Mouse (Mus musculus) heart, adult 2 months (tissue): Measurements from ENCODE around the gene 4933415A04Rik. TPM values are rescaled to one million over a fixed set of nuclear protein-coding genes. Genes with fewer than 3 reads are reported as not detected.

Source experiments
- DNase-seq, 2 experiments: peaks; one replicate each; pipeline ENCODE4 v3.0.0; 2021
- H3K27ac ChIP-seq: fragments of 200-600 bp; 2 replicates; pipeline ENCODE4 v1.8.1; 2022
- H3K27me3 ChIP-seq: fragments of 200-500 bp; 2 replicates; pipeline ENCODE4 v1.6.1; 2012; ENCODE audit warnings: mild to moderate bottlenecking, low read length, inconsistent platforms, mixed read lengths; ENCODE audit not compliant: control insufficient read depth, insufficient read depth
- H3K36me3 ChIP-seq: fragments of 200-500 bp; 2 replicates; pipeline ENCODE4 v1.6.1; 2012; ENCODE audit warnings: low read length, inconsistent platforms; ENCODE audit not compliant: control insufficient read depth, insufficient read depth
- H3K4me1 ChIP-seq: fragments of 200-500 bp; 2 replicates; pipeline ENCODE4 v1.6.1; 2011; ENCODE audit warnings: low read length; ENCODE audit not compliant: control insufficient read depth, insufficient read depth
- H3K4me3 ChIP-seq: fragments of 200-600 bp; 2 replicates; pipeline ENCODE4 v1.8.1; 2022
- H3K79me2 ChIP-seq: fragments of 200-500 bp; replicated peaks from 2 replicates; pipeline ENCODE4 v1.6.1; 2012; ENCODE audit warnings: mild to moderate bottlenecking, inconsistent platforms, low read length, moderate library complexity, mixed read lengths; ENCODE audit not compliant: control insufficient read depth, insufficient read depth
- H3K9ac ChIP-seq: fragments of 200-500 bp; 2 replicates; pipeline ENCODE4 v1.6.1; 2012; ENCODE audit warnings: low read depth, mild to moderate bottlenecking, control low read depth, inconsistent platforms, low read length, mixed read lengths
- CTCF ChIP-seq: fragments of 200-600 bp; IDR thresholded peaks from 2 replicates; pipeline ENCODE4 v1.8.1; 2022; ENCODE audit warnings: antibody characterized with exemption, mild to moderate bottlenecking, moderate library complexity
- EP300 ChIP-seq: fragments of 200-500 bp; IDR thresholded peaks from 2 replicates; pipeline ENCODE4 v1.6.1; 2011; ENCODE audit warnings: low read depth, low read length, control low read depth; ENCODE audit not compliant: insufficient read depth
- POLR2A ChIP-seq: fragments of 200-500 bp; IDR thresholded peaks from 2 replicates; pipeline ENCODE4 v1.6.1; 2011; ENCODE audit warnings: mild to moderate bottlenecking, low read depth, low read length, control low read depth; ENCODE audit not compliant: insufficient read depth
- WGBS: fragments of 180-500 bp; shearing (Covaris S2); methylation state at CpG from one replicate; pipeline ENCODE4 v1.1.7; 2018; 5-methylcytosine and 5-hydroxymethylcytosine counted together
- intact Hi-C: fragments of 180-260 bp; cut with DNase I; formaldehyde crosslinking; loops from one replicate; pipeline ENCODE4 v1.15.1; 2025
- polyA plus RNA-seq: library from polyadenylated mRNA; depleted of rRNA; stranded (reverse); fragments of >200 nt; gene quantifications from 2 replicates; pipeline ENCODE4 v1.2.3, GENCODE M21; 2012; rRNA removed
- total RNA-seq, 2 experiments: library from RNA; stranded (reverse); gene quantifications; 2 replicates each; pipeline ENCODE4 v1.2.3; 2021

4933415A04Rik gene
- total and polyA plus RNA-seq, 3 experiments: 0.23 to 0.68 (median 0.26) TPM

- Histone ChIP-seq H3K4me1 (peaks cover 4% of the 10 kb centered on the region; the same call in 1 of the 2 replicates), H3K4me3 (no peak overlapping the region), H3K27me3 (no peaks in the 10 kb centered on the region), H3K79me2 (no peaks in the 10 kb centered on the region), H3K27ac (no peak overlapping the region; the same call in 1 of the 2 replicates), H3K9ac (no peak overlapping the region), H3K36me3 (no peaks in the 10 kb centered on the region)
- DNase-seq: no peak
- TF ChIP-seq CTCF: no peak
- no peak for TF ChIP-seq POLR2A
- intact Hi-C loops: no loop called here
- WGBS: 88% methylated on average over 9 of the region's 9 CpGs
These were observed 44.8 kb downstream of the 4933415A04Rik start for GRCm38 (mm10) chr11:43631645-43632044.

GRCm38 (mm10) chr11:43632566-43632965 lies 45.7 kb downstream of the 4933415A04Rik start:
- WGBS: 27% methylated on average over 4 of the region's 4 CpGs
- no peaks in the 10 kb centered on the region for H3K79me2 ChIP-seq
- DNase-seq: no peak
- intact Hi-C loops: no loop called here
- H3K4me3 ChIP-seq: no peak overlapping the region
- peaks cover 4% of the 10 kb centered on the region; the same call in 1 of the 2 replicates for H3K4me1 ChIP-seq
- H3K27ac ChIP-seq: peak overlapping the region; percentile 30; the same call in 1 of the 2 replicates
- TF ChIP-seq EP300 (no peak), POLR2A (no peak), CTCF (no peak)
- no peak overlapping the region for H3K9ac ChIP-seq
- no peaks in the 10 kb centered on the region for H3K27me3 ChIP-seq
- H3K36me3 ChIP-seq: no peaks in the 10 kb centered on the region

- 75% methylated on average over 6 of the region's 6 CpGs for WGBS
- H3K4me1 ChIP-seq: peaks cover 4% of the 10 kb centered on the region; the same call in 1 of the 2 replicates
- TF ChIP-seq CTCF (no peak), EP300 (no peak), POLR2A (no peak)
- no peaks in the 10 kb centered on the region for H3K79me2 ChIP-seq
- H3K9ac ChIP-seq: no peak overlapping the region
- peak overlapping the region; percentile 53; the same call in 1 of the 2 replicates for H3K27ac ChIP-seq
- no peak overlapping the region for H3K4me3 ChIP-seq
- DNase-seq: no peak
- H3K36me3 ChIP-seq: no peaks in the 10 kb centered on the region
- intact Hi-C loops: no loop called here
- no peaks in the 10 kb centered on the region for H3K27me3 ChIP-seq
These were observed 46.3 kb downstream of the 4933415A04Rik start for GRCm38 (mm10) chr11:43633165-43633564.

GRCm38 (mm10) chr11:43633658-43634401 lies 47.0 kb downstream of the 4933415A04Rik start:
- no peak overlapping the region for H3K4me3 ChIP-seq
- no peaks in the 10 kb centered on the region for H3K27me3 ChIP-seq
- H3K36me3 ChIP-seq: no peaks in the 10 kb centered on the region
- 21% methylated on average over 19 of the region's 19 CpGs for WGBS
- H3K9ac ChIP-seq: no peak overlapping the region
- DNase-seq: peak; percentile 76 to 80
- intact Hi-C loops: no loop called here
- H3K79me2 ChIP-seq: no peaks in the 10 kb centered on the region
- peaks cover 4% of the 10 kb centered on the region; the same call in 1 of the 2 replicates for H3K4me1 ChIP-seq
- peak; percentile 40 for TF ChIP-seq CTCF
- no peak for TF ChIP-seq POLR2A
- peak overlapping the region; percentile 53 for H3K27ac ChIP-seq

GRCm38 (mm10) chr11:43636761-43637160 lies 49.9 kb downstream of the 4933415A04Rik start:
- Histone ChIP-seq H3K27ac (no peak overlapping the region), H3K36me3 (no peaks in the 10 kb centered on the region), H3K4me1 (peaks cover 4% of the 10 kb centered on the region; the same call in 1 of the 2 replicates), H3K79me2 (no peaks in the 10 kb centered on the region), H3K4me3 (no peak overlapping the region), H3K27me3 (no peaks in the 10 kb centered on the region), H3K9ac (no peak overlapping the region)
- intact Hi-C loops: no loop called here
- DNase-seq: no peak
- 68% methylated on average over 4 of the region's 4 CpGs for WGBS
- TF ChIP-seq POLR2A (no peak), CTCF (no peak), EP300 (no peak)

- DNase-seq: no peak
- peaks cover 3% of the 10 kb centered on the region; the same call in 1 of the 2 replicates for H3K4me1 ChIP-seq
- 97% methylated on average over 3 of the region's 3 CpGs for WGBS
- no peak overlapping the region for H3K9ac ChIP-seq
- no peak overlapping the region for H3K27ac ChIP-seq
- H3K36me3 ChIP-seq: no peaks in the 10 kb centered on the region
- H3K27me3 ChIP-seq: no peaks in the 10 kb centered on the region
- intact Hi-C loops: no loop called here
- no peak for TF ChIP-seq EP300
- no peak for TF ChIP-seq CTCF
- TF ChIP-seq POLR2A: no peak
- H3K79me2 ChIP-seq: no peaks in the 10 kb centered on the region
- H3K4me3 ChIP-seq: no peak overlapping the region
These were observed 51.6 kb downstream of the 4933415A04Rik start for GRCm38 (mm10) chr11:43638486-43638885.

Other genes starting within 250 kb of the 4933415A04Rik start
- 10 to 100 TPM; 74.8 to 84.5 TPM for gene Pttg1, start 160.8 kb upstream of the 4933415A04Rik start, total RNA-seq
- 55.5 and 80.9 TPM in 2 replicates for gene Pttg1, start 160.8 kb upstream of the 4933415A04Rik start, polyA plus RNA-seq
- 10 to 100 TPM; 27.2 to 27.8 TPM for gene Slu7, start 153.3 kb upstream of the 4933415A04Rik start, total RNA-seq
- 3.8 and 4.7 TPM in 2 replicates for gene Slu7, start 153.3 kb upstream of the 4933415A04Rik start, polyA plus RNA-seq
- gene C1qtnf2, start 112.8 kb upstream of the 4933415A04Rik start, total RNA-seq: 1 to 10 TPM; 4.7 to 5.3 TPM
- 7.8 and 10.8 TPM in 2 replicates for gene C1qtnf2, start 112.8 kb upstream of the 4933415A04Rik start, polyA plus RNA-seq
- gene Ccnjl, start 58.3 kb upstream of the 4933415A04Rik start, total RNA-seq: 1 to 10 TPM; 2.1 to 3.0 TPM
- 2.0 and 2.9 TPM in 2 replicates for gene Ccnjl, start 58.3 kb upstream of the 4933415A04Rik start, polyA plus RNA-seq
- gene Fabp6, start 14.5 kb downstream of the 4933415A04Rik start, total RNA-seq: not detected
- not detected in 2 replicates for gene Fabp6, start 14.5 kb downstream of the 4933415A04Rik start, polyA plus RNA-seq
- 10 to 100 TPM; 16.8 to 18.3 TPM for gene Pwwp2a, start 95.0 kb downstream of the 4933415A04Rik start, total RNA-seq
- gene Pwwp2a, start 95.0 kb downstream of the 4933415A04Rik start, polyA plus RNA-seq: 7.4 and 12.1 TPM in 2 replicates
- 10 to 100 TPM; 47.5 to 56.3 TPM for gene Ttc1, start 161.0 kb downstream of the 4933415A04Rik start, total RNA-seq
- 15.3 and 21.8 TPM in 2 replicates for gene Ttc1, start 161.0 kb downstream of the 4933415A04Rik start, polyA plus RNA-seq